Mouse (Mus musculus): ENCODE data around the gene Slc25a41. TPM values are rescaled to one million over a fixed set of nuclear protein-coding genes. Genes with fewer than 3 reads are reported as not detected.

The Slc25a41 gene
- polyA plus RNA-seq, 1 experiment from 2014 or later = not detected

GRCm38 (mm10) chr17:56984886-56985285 lies 56.6 kb downstream of the Slc25a41 start:
- ATAC-seq (ENCODE audit: low FRiP score, low TSS enrichment) = no peak
- no peak overlapping the region for H3K4me3 ChIP-seq (replicated peaks; ENCODE audit: low read depth, low read length)

More at GRCm38 (mm10) chr17:56984886-56985285, 56.6 kb downstream of the Slc25a41 start:
- Histone ChIP-seq H3K27ac (replicated peaks; ENCODE audit: low read depth, low read length) (no peak overlapping the region), H3K4me1 (ENCODE audit: control insufficient read depth, insufficient read depth, low read length) (no peaks in the 10 kb centered on the region), H3K9ac (replicated peaks; ENCODE audit: low read length) (no peak overlapping the region), H3K36me3 (ENCODE audit: control insufficient read depth, insufficient read depth, low read length) (no peaks in the 10 kb centered on the region), H3K4me2 (ENCODE audit: low read length) (no peak overlapping the region), H3K27me3 (ENCODE audit: control insufficient read depth, insufficient read depth, low read length) (no peaks in the 10 kb centered on the region), H3K9me3 (ENCODE audit: control insufficient read depth, low read length) (no peaks in the 10 kb centered on the region)
- DNase-seq = no peak
- WGBS = 81% methylated on average over 9 of the region's 9 CpGs

Other genes starting within 250 kb of the Slc25a41 start
- gene Rfx2, start 210.6 kb downstream of the Slc25a41 start, polyA plus RNA-seq (2014; fragmentation: Nextera tagmentation; extraction: Ambion mirVana) = 2.2 and 4.1 TPM in 2 replicates
- not detected in 2 replicates for gene Acsbg2, start 167.2 kb downstream of the Slc25a41 start, polyA plus RNA-seq (2014; fragmentation: Nextera tagmentation; extraction: Ambion mirVana)
- gene 1700061G19Rik, start 166.2 kb downstream of the Slc25a41 start, polyA plus RNA-seq (2014; fragmentation: Nextera tagmentation; extraction: Ambion mirVana) = 0.18 and 0.36 TPM in 2 replicates
- 64.3 and 66.3 TPM in 2 replicates for gene Mllt1, start 106.2 kb downstream of the Slc25a41 start, polyA plus RNA-seq (2014; fragmentation: Nextera tagmentation; extraction: Ambion mirVana)
- gene Acer1, start 59.5 kb downstream of the Slc25a41 start, polyA plus RNA-seq (2014; fragmentation: Nextera tagmentation; extraction: Ambion mirVana) = not detected in 2 replicates
- 172 and 201 TPM in 2 replicates for gene Clpp, start 51.3 kb downstream of the Slc25a41 start, polyA plus RNA-seq (2014; fragmentation: Nextera tagmentation; extraction: Ambion mirVana)
- gene Alkbh7, start 44.3 kb downstream of the Slc25a41 start, polyA plus RNA-seq (2014; fragmentation: Nextera tagmentation; extraction: Ambion mirVana) = 45.7 and 55.8 TPM in 2 replicates
- not detected in 2 replicates for gene Pspn, start 41.6 kb downstream of the Slc25a41 start, polyA plus RNA-seq (2014; fragmentation: Nextera tagmentation; extraction: Ambion mirVana)
- 61.3 and 63.7 TPM in 2 replicates for gene Gtf2f1, start 30.4 kb downstream of the Slc25a41 start, polyA plus RNA-seq (2014; fragmentation: Nextera tagmentation; extraction: Ambion mirVana)
- 0.24 and 0.42 TPM in 2 replicates for gene Gm17949, start 30.2 kb downstream of the Slc25a41 start, polyA plus RNA-seq (2014; fragmentation: Nextera tagmentation; extraction: Ambion mirVana)
- 37.5 and 41.7 TPM in 2 replicates for gene Khsrp, start 10.1 kb downstream of the Slc25a41 start, polyA plus RNA-seq (2014; fragmentation: Nextera tagmentation; extraction: Ambion mirVana)
- 1.2 and 1.7 TPM in 2 replicates for gene Crb3, start 17.5 kb upstream of the Slc25a41 start, polyA plus RNA-seq (2014; fragmentation: Nextera tagmentation; extraction: Ambion mirVana)
- 31.6 and 32.9 TPM in 2 replicates for gene Slc25a23, start 18.2 kb upstream of the Slc25a41 start, polyA plus RNA-seq (2014; fragmentation: Nextera tagmentation; extraction: Ambion mirVana)
- gene Dennd1c, start 36.9 kb upstream of the Slc25a41 start, polyA plus RNA-seq (2014; fragmentation: Nextera tagmentation; extraction: Ambion mirVana) = 3.3 and 3.4 TPM in 2 replicates
- 324 and 344 TPM in 2 replicates for gene Tubb4a, start 46.1 kb upstream of the Slc25a41 start, polyA plus RNA-seq (2014; fragmentation: Nextera tagmentation; extraction: Ambion mirVana)
- gene Tnfsf9, start 63.7 kb upstream of the Slc25a41 start, polyA plus RNA-seq (2014; fragmentation: Nextera tagmentation; extraction: Ambion mirVana) = 5.2 and 6.7 TPM in 2 replicates
- gene Cd70, start 108.1 kb upstream of the Slc25a41 start, polyA plus RNA-seq (2014; fragmentation: Nextera tagmentation; extraction: Ambion mirVana) = 1.1 and 1.4 TPM in 2 replicates
- gene Tnfsf14, start 152.5 kb upstream of the Slc25a41 start, polyA plus RNA-seq (2014; fragmentation: Nextera tagmentation; extraction: Ambion mirVana) = not detected in 2 replicates
- gene C3, start 186.5 kb upstream of the Slc25a41 start, polyA plus RNA-seq (2014; fragmentation: Nextera tagmentation; extraction: Ambion mirVana) = 2.0 and 2.6 TPM in 2 replicates
- 19.6 and 20.9 TPM in 2 replicates for gene Gpr108, start 206.8 kb upstream of the Slc25a41 start, polyA plus RNA-seq (2014; fragmentation: Nextera tagmentation; extraction: Ambion mirVana)
- 5.7 and 7.2 TPM in 2 replicates for gene Trip10, start 207.8 kb upstream of the Slc25a41 start, polyA plus RNA-seq (2014; fragmentation: Nextera tagmentation; extraction: Ambion mirVana)
- 0.51 and 1.6 TPM in 2 replicates for gene Vav1, start 237.4 kb upstream of the Slc25a41 start, polyA plus RNA-seq (2014; fragmentation: Nextera tagmentation; extraction: Ambion mirVana)